Mouse (Mus musculus): ENCODE results near the gene Krt76. TPM values are rescaled to one million over a fixed set of nuclear protein-coding genes. Genes with fewer than 3 reads are reported as not detected.

Krt76 gene
- not detected for total RNA-seq (2021)

GRCm38 (mm10) chr15:101892820-101893219 lies at the start of gene Krt76:
TSS of gene Krt76 (minus strand) at chr15:101892920.
- DNase-seq = no peak
- intact Hi-C loops (cut with DNase I) = no loop called here

DNA sequence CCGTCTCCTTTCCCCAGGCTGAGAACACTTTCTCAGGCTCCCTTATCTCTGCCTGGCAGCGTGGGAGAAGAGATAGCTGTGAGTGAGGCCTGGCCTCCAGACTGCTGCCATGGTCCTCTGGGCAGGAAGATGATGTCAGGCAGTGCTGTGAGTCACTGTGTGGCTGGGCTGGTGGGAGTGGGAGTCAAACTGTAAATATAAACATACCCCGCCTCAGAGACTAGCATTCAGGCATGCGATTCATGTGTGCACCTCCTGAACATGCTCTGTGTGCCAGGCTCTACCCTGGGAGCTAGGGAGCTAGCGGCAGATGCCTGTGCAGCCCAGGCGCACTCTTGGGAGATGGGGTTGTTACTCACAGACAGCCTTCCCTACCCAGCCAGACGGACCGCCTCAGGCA lies 49.2 kb upstream of the Krt76 start:
- intact Hi-C loops (cut with DNase I) = no loop called here
- DNase-seq = peak; percentile 28 to 32

DNA sequence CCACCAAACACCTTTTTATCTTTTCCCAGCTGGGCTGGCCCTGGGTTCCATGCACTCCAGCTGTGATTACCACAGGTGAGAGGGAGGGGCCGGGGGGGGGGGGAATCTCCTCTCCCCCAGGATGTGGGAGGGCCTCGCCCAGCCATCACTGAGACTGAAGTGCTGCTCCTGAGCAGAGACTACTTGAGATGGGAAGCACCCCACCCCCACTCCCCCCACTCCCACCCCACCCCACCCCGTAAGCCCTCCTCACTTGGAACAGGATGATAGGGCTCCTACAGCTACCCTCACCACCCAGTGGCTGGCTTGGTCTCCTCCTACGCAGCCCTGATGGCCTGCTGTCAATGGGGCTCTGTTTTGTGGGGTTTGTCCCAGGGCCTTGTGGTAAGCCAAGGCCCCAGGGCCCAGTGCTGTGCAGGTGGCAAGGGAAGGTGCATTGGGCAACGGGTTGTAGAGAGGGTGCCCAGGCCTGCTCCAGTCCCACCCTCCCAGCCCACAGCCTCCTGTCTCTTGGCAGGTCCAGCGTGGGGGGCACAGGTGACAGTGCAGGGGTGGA lies 47.6 kb upstream of the Krt76 start, which contains the start of gene Krt79:
TSS of gene Krt79 (minus strand) at position 51 of the 556 bp plus-strand sequence.
- DNase-seq = no peak
- intact Hi-C loops (cut with DNase I) = no loop called here

GRCm38 (mm10) chr15:101938600-101939308 lies 46.0 kb upstream of the Krt76 start:
- intact Hi-C loops (cut with DNase I) = no loop called here
- DNase-seq = no peak

DNA sequence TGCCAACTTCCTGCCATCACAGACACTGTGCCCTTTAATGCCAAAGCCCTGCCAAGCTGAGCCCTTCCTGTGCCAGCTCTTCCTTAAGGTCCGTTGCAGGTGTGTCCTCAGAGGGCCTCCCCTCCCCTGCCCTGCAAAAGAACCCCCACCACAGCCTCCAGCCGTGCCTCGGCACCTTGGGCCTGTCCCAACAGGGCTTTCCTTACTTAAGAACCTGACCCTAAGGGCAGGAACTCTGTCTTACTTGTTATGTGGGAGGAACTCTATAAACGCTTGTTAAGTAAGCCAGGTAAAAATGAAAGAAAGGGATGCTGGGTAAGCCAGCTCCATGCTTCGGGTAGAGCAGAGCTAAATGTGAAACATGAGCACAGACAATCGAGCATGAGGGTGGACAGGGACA lies 40.3 kb upstream of the Krt76 start:
- intact Hi-C loops (cut with DNase I) = no loop called here

GRCm38 (mm10) chr15:101929666-101930065 lies 36.9 kb upstream of the Krt76 start:
- intact Hi-C loops (cut with DNase I) = no loop called here
- DNase-seq = peak; percentile 12 to 31

More for the DNA sequence above, 40.3 kb upstream of the Krt76 start:
- no peak for DNase-seq

GRCm38 (mm10) chr15:101929087-101929486 lies 36.4 kb upstream of the Krt76 start:
- intact Hi-C loops (cut with DNase I) = no loop called here
- no peak for DNase-seq

DNA sequence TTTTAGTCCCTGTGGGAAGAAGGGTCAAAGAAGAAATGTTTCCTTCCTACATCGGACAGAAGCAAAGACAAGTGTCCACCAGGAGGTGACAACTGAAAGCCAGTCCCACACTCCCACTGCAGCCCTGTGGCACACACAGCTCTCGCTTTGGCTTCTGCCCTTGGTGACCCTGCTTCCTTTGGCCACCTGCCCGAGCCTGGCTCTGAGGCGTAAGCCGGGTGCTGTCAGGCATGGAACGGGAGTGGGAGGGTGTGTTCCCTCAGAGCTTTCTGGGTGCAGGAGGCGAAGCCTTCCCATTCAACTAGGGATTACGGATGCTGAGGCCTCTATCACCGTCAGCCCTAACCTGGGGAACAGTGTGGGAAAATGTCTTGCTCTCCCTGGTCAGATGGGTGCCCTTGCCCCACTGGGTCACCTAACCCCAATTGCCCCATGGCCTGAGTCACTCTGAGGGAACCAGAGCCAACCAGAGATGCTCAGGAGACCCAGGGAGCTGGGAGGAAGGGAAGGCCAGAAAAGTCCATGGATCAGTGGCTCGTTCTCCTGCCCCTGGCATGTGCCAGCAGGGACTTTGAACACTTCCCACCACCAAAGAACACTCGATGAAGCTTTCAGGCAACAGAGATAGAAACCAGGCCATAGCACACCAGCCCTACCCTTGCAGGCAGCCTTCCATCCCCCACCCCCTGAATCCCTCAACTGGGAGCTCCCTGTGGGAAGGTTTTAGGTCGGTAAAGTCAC lies 34.8 kb upstream of the Krt76 start:
- intact Hi-C loops (cut with DNase I) = no loop called here
- peak; percentile 20 to 36 for DNase-seq

GRCm38 (mm10) chr15:101925041-101925440 lies 32.3 kb upstream of the Krt76 start:
- no peak for DNase-seq
- intact Hi-C loops (cut with DNase I) = no loop called here

DNA sequence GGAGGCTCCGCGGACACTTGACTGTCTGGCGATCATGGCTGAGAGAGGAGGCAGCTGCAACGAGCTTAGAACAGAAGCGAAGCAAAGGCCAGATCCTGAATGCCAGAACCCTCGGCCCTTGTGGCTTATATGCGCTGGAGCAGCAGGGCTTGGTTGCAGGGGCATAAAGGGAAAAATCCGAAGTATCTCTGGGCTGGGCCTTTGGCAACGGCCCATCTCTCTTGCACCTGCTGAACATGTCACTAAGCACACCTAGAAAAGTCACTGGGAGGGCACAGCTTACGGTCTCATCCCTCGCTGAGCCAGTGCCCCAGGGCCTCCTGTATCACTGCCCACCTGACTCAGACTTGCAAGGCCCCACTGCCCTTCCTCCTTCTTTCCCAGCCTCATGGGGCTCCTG lies 31.9 kb upstream of the Krt76 start, which contains the start of gene Krt4:
TSS of gene Krt4 (minus strand) at position 101 of the 400 bp plus-strand sequence.
- DNase-seq = no peak
- intact Hi-C loops (cut with DNase I) = no loop called here

DNA sequence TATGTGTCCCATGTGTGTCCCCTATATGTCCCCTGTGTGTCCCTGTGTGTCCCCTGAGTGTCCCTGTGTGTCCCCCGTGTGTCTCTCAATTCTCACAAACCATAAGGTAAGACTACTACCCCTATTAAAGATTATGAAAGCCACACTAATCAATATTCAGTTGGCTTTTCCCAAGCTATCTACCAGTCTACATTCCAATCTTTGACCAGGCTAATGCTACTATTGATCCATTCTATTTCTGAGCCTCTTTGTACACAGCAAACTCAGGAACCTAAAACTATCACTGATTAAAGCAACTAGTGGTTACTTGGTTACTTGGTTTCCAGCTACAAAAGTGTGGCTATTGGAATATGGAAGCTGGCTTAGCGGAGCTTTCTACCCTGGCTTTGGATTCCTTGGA lies 29.6 kb upstream of the Krt76 start:
- intact Hi-C loops (cut with DNase I) = no loop called here
- no peak for DNase-seq

DNA sequence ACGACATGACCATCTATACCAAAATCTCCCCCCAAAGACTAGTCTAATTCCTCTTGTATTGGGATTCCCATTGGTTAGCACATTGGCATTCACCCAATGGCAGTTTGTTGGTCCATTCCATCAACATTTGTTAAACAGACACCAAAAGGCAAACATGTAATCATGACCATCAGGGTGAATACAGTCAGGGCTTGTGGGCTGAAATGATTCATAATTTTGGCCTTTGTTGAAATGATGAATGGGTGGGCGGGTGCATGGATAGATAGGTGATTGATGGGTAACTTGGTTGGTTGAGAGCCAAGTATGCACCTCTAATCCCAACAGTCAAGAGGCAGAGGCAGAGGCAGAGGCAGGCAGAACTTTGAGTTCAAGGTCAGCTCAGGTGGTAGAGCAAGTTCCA lies 23.4 kb upstream of the Krt76 start:
- intact Hi-C loops (cut with DNase I) = no loop called here

DNA sequence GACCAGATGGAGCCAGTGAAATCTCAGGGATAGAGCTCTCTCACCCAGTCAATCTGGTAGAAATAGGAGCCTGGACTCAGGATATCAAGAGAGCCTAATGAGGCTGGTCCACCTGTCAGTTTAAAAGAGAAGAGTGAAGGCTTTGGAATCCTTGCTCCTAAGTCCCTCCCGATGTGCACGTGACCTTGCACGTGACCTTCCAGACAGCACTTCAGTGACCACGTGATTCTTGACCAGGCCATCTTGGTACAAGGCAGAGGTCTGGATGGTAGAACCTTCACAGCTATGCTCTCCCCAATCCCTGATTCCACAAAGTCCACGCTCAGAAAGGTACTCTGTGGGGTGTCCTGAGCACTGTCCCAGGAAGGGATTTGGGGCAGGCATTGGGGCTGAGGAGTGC lies 12.1 kb upstream of the Krt76 start:
- no peak for DNase-seq
- intact Hi-C loops (cut with DNase I) = loop anchor here (5.0 kb wide), 1 partner anchor 67 kb away; no protein-coding TSS in a partner anchor

More for the DNA sequence above, 23.4 kb upstream of the Krt76 start:
- no peak for DNase-seq

DNA sequence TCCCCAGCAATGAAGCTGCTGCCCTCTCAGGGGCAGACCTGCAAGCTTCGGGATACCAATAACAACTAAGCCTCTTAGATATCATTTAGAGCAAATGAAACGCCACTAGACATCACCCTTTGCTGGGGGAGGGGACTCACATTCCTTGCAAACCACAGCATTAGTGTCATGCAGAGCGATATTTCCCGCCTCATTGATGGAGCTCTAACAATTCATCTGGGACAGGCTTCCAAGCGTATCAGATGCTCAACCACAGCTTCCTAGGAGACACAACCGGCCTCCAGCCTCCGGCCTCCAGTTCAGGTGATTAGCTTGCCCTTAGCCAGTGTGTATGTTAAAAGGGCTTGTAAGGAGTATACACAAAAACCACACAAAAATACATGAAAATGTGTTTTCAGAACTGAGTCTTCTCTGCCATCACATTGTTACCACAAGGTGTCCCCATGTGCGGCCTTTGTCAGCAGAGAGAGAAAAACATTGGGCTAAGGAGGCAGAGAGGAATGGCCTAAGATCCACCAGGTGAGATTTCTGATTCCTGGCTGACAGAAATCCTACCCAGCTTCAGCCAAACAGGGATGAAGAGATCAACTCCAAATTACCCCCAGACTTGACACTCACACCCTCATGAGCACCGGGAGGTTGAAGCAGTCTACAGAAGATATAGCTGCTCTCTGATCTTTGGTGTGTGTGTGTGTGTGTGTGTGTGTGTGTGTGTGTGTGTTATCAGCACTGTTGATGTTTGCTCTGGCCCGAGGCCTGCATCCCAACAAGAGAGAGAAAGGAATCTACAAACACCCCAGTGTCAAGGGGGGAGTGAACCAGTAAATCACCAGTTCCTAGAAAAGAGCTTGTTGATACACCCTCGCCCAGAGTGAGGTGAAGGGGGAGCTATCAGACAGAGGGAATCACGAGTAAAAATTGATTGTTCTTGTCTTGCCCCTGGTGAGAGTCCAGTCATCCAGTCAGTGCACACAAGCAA lies 9.7 kb upstream of the Krt76 start:
- intact Hi-C loops (cut with DNase I) = loop anchor here (5.0 kb wide), 1 partner anchor 70 kb away; no protein-coding TSS in a partner anchor
- peak in 1 of 2 experiments; percentile 3 for DNase-seq

- intact Hi-C loops (cut with DNase I) = no loop called here
- DNase-seq = no peak
Measured at GRCm38 (mm10) chr15:101895216-101895615, 2.5 kb upstream of the Krt76 start.

DNA sequence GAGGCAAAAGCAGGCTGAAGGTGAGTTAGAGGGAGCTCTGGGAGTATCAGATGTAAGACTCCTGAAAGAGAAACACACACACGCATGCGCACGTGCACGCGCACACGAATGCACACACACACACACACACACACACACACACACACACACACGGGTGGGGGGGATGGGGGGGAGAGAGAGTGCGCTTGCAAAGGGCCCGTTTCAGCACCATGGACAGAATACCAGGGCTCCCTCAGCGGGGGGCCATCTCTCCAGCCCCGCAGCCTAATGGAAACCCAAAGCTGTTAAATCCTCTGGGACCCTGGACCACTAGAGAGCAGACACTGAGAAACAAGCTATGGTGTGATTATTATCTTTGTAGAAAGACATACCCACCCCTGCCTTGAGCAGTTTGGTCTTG lies 12.9 kb downstream of the Krt76 start:
- DNase-seq = peak; percentile 1 to 10
- intact Hi-C loops (cut with DNase I) = no loop called here

DNA sequence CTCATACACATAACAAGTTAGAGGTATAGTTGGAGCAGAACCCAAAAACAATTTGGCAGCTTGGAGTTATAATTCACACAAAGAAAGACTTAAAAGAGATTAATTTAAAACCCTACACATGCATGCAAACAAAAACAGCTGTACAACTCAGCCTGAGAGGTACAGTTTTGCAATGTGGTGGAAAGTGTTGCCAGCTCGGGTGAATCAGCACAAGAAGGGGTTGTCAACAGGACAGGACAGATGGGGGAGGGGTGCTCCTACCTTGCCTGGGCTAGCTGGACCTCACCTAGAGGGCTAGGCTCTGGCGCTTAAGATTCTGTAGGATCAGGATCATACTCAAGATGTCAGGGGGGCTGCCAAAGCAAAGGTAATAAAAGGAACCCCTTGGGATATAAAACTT lies 14.7 kb downstream of the Krt76 start:
- intact Hi-C loops (cut with DNase I) = no loop called here
- no peak for DNase-seq

DNA sequence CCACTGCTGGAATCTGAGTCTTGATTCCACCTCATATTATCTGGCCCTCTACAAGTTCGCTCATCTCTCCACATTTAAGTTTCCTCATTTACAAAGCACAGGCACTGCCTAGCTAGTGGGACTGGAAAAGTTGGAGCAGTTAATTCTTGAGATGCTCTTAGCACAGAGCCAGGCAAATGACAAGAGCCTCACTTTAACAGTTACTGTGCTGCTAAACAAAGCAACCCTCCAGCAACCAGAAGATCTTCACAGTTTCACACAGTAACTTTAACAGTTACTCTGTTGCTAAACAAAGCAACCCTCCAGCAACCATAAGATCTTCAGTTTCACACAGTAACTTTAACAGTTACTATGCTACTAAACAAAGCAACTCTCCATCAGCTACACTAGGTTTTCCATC lies 18.3 kb downstream of the Krt76 start:
- intact Hi-C loops (cut with DNase I) = no loop called here
- no peak for DNase-seq

DNA sequence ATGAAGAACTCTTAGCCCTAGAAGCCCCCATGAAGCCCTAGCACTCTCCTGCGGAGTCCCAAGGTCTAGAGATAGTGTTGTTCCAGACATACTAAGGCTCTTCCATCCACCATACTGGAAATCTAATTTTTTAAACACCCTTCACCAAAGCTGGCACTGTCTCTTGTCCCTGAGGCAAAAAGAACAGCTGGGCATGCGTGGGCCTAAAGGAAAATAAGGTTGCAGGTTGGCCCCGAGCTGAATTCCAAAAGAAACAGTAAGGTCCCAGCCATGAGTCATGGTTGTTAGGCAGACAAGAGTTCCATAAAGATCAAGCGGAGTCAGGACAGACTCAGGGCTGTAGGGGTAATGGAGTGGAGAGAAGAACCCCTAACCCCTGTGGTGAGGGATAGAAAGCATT lies 19.5 kb downstream of the Krt76 start:
- no peak for DNase-seq
- intact Hi-C loops (cut with DNase I) = no loop called here

DNA sequence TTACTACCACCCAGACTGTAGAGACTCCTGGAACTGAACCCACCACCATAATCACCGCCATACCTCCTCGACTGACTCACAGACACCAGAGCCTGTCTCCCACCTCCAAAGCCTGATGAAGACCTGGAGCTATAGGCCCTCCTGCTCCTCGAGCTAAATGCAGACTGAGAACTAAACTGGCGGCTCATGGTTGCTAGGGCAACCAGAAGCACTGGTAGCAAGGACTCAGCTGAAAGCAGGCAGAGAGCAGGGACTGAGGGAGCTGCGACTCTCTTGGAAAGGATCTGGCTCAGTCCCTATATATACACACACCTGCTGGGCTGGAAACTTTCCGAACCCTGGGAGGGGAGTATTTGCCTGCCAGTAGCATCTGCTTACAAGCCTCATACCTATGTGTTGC lies 23.3 kb downstream of the Krt76 start, which contains the start of gene Krt77:
TSS of gene Krt77 (minus strand) at position 275 of the 400 bp plus-strand sequence.
- intact Hi-C loops (cut with DNase I) = no loop called here

More for the DNA sequence above, 23.3 kb downstream of the Krt76 start, which contains the start of gene Krt77:
- DNase-seq = no peak

Data from heart, postnatal 10 days (tissue).